Comparison of ENCODE assay signal across 8 mouse cellular contexts in the genomic region with DNA sequence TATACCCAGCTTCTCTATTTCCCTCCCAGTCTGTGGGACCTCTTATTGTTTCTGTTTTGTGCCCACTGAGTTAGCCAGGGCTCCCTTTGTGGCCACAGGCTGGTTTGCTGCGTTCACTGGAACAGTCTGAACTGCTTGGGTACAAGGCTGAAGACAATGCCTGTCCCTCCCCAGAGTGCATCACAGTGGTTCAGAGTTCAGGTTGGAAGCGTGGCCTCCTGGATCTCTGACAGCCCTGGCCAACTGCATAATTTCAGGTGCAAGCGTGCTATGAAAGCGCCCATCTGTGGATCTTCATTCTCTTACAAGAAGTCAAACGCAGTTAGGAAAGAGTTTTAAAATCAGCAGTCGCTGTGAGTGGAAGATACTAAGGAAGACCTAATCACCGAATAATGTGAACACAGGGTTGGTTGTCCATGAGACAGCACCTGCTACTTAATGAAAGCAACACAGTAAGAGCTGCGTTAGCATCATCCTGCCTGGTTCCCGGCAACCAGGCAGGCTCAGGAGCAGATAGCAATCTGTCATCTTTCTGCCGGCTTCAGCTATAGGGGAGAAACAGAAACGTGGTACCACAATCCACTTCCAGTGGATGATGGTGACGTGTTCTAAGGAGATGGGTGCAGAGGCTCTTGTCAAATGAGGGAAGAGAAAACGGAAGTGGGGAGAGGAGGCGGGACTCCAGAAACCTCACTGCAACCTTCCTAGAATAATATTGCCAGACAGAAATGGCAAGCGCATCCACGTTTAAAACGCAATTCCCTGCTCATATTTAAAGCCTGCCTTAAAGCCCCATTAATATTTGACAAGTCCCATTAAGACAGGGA. TPM values are rescaled to one million over a fixed set of nuclear protein-coding genes. Genes with fewer than 3 reads are reported as not detected.
A peak's percentile ranks its signal among the peaks of the same experiment; 100 is the strongest.
DNase-seq lines count a peak whose midpoint lies in the region; ATAC-seq lines count a peak whose summit lies in the region.

No protein-coding gene starts in this region.

- peaks cover 40% of the 10 kb centered on the region for H3K4me1 ChIP-seq in hindbrain, embryonic 11.5 days (replicated peaks; ENCODE audit: control insufficient read depth, insufficient read depth, low read length)

- H3K27me3 ChIP-seq in hindbrain, embryonic 11.5 days (ENCODE audit: control insufficient read depth, insufficient read depth, low read length), result no peaks in the 10 kb centered on the region

- DNase-seq in CD4-positive, CD25-positive, alpha-beta regulatory T cell, adult 2 months (ENCODE audit: low read depth, low spot score), result peak; percentile 67
- DNase-seq in adrenal gland, postnatal 36 days, result peak; percentile 45 to 59
- peak; percentile 58 for DNase-seq in hindbrain, embryonic 11.5 days (ENCODE audit: low spot score)
- peak; percentile 66 to 67 for DNase-seq in layer of hippocampus, postnatal 36 days
- peak; percentile 63 for DNase-seq in lung, postnatal 14 days
- peak; percentile 88 to 93 for DNase-seq in right cerebral cortex, postnatal 10 days (ENCODE audit: low spot score in 2 of 2)
- DNase-seq in urinary bladder, postnatal 25 days (ENCODE audit: low spot score), result no peak

- peak overlapping the region; percentile 68 for H3K9ac ChIP-seq in hindbrain, embryonic 11.5 days (ENCODE audit: low read depth, low read length)

- no peaks in the 10 kb centered on the region for H3K9me3 ChIP-seq in hindbrain, embryonic 11.5 days (ENCODE audit: control insufficient read depth, low read length)

- H3K36me3 ChIP-seq in hindbrain, embryonic 11.5 days (ENCODE audit: control insufficient read depth, insufficient read depth, low read length), result no peaks in the 10 kb centered on the region

- WGBS in hindbrain, embryonic 11.5 days, result 29% methylated on average over 17 of the region's 17 CpGs

- peak overlapping the region; percentile 62 for H3K4me2 ChIP-seq in hindbrain, embryonic 11.5 days (replicated peaks; ENCODE audit: low read depth, low read length)

- H3K27ac ChIP-seq in hindbrain, embryonic 11.5 days (ENCODE audit: low read depth, low read length), result peak overlapping the region; percentile 84

- ATAC-seq in erythroid progenitor cell, adult 5-6 weeks (replicated peaks; ENCODE audit: low FRiP score, poor library complexity, severe bottlenecking), result 0 out of 2 replicates have a peak, but pooled peaks have one; percentile 17
- ATAC-seq in hindbrain, embryonic 11.5 days (ENCODE audit: low FRiP score), result peak; percentile 43

- peak overlapping the region; percentile 30 for H3K4me3 ChIP-seq in hindbrain, embryonic 11.5 days (ENCODE audit: low read depth, low read length)

RNA-seq across cellular contexts. Expression of gene Tuba1c, which starts 37.4 kb away (rescaled TPM):
- 100 to 1,000 TPM; 272 to 276 TPM for total RNA-seq in adrenal gland, postnatal 36 days (2021)
- 637 and 660 TPM in 2 replicates for total RNA-seq in erythroid progenitor cell, adult 5-6 weeks (2015; ENCODE audit: low replicate concordance)
- total RNA-seq in erythroid progenitor cell, adult 5-6 weeks (2017; ENCODE audit: low replicate concordance), result 271 and 335 TPM in 2 replicates
- polyA plus RNA-seq in hindbrain, embryonic 11.5 days (2014; fragmentation: Nextera tagmentation; extraction: Ambion mirVana), result 93.2 and 95.2 TPM in 2 replicates
- 10 to 100 TPM; 56.8 to 66.3 TPM for total RNA-seq in layer of hippocampus, postnatal 36 days (2021)

RNA-seq across cellular contexts. Expression of gene Tuba1a, which starts 38.8 kb away (rescaled TPM):
- 100 to 1,000 TPM in 1 of 2 experiments, 10 to 100 TPM in 1; 87.9 to 123 TPM for total RNA-seq in adrenal gland, postnatal 36 days (2021)
- 6.5 and 38.1 TPM in 2 replicates for total RNA-seq in erythroid progenitor cell, adult 5-6 weeks (2015; ENCODE audit: low replicate concordance)
- total RNA-seq in erythroid progenitor cell, adult 5-6 weeks (2017; ENCODE audit: low replicate concordance), result 5.9 and 9.6 TPM in 2 replicates
- polyA plus RNA-seq in hindbrain, embryonic 11.5 days (2014; fragmentation: Nextera tagmentation; extraction: Ambion mirVana), result 8,897 and 9,833 TPM in 2 replicates
- total RNA-seq in layer of hippocampus, postnatal 36 days (2021), result 100 to 1,000 TPM; 868 to 949 TPM

RNA-seq across cellular contexts. Expression of gene Gm49450, which starts 38.9 kb away (rescaled TPM):
- total RNA-seq in adrenal gland, postnatal 36 days (2021), result not detected
- total RNA-seq in erythroid progenitor cell, adult 5-6 weeks (2015; ENCODE audit: low replicate concordance), result not detected in 2 replicates
- not detected in 2 replicates for total RNA-seq in erythroid progenitor cell, adult 5-6 weeks (2017; ENCODE audit: low replicate concordance)
- not detected in 2 replicates for polyA plus RNA-seq in hindbrain, embryonic 11.5 days (2014; fragmentation: Nextera tagmentation; extraction: Ambion mirVana)
- not detected for total RNA-seq in layer of hippocampus, postnatal 36 days (2021)

RNA-seq across cellular contexts. Expression of gene Tuba1b, which starts 57.9 kb away (rescaled TPM):
- total RNA-seq in adrenal gland, postnatal 36 days (2021), result 100 to 1,000 TPM; 252 to 276 TPM
- total RNA-seq in erythroid progenitor cell, adult 5-6 weeks (2015; ENCODE audit: low replicate concordance), result 2,503 and 2,754 TPM in 2 replicates
- total RNA-seq in erythroid progenitor cell, adult 5-6 weeks (2017; ENCODE audit: low replicate concordance), result 632 and 670 TPM in 2 replicates
- 1,792 and 1,905 TPM in 2 replicates for polyA plus RNA-seq in hindbrain, embryonic 11.5 days (2014; fragmentation: Nextera tagmentation; extraction: Ambion mirVana)
- total RNA-seq in layer of hippocampus, postnatal 36 days (2021), result 100 to 1,000 TPM; 469 to 520 TPM

Comparison
In these comparisons a context has a peak if more than half of its experiments do, and no peak if none do; other contexts are left out.
1. RNA of gene Tuba1c, which starts 37.4 kb away (total RNA-seq): 271 to 660 TPM in erythroid progenitor cell, adult 5-6 weeks and 272 to 276 TPM in adrenal gland, postnatal 36 days; 56.8 to 66.3 TPM in layer of hippocampus, postnatal 36 days; every median in the first group is over 4 times any median in the second.
2. RNA of gene Tuba1a, which starts 38.8 kb away (total RNA-seq): 868 to 949 TPM in layer of hippocampus, postnatal 36 days; 87.9 to 123 TPM in adrenal gland, postnatal 36 days and 5.9 to 38.1 TPM in erythroid progenitor cell, adult 5-6 weeks; every median in the first group is over 4 times any median in the second.